Mouse (Mus musculus): ENCODE measurements around the gene Chrm3.

The Chrm3 gene

DNA sequence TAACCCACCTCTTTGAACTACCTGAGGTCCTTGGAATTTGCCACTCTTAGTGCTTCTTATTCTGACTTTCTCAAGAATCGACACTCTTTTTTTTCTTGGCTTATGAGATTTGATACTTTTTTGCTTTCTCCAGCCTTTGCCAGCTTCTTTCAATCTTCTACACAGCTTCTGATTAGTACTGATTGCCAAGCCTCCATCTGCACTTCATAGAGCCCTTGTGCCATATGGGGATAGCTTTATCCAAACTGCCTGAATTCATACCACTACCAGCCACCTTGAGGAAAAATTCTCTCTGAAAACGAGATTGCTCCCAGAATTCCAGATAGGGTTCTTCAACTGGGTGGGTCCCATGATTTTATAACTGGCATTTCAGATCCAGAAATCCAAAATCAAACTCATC, 368.0 kb downstream of the Chrm3 start:
- DNase-seq (ENCODE audit: low read depth, low spot score), result no peak

DNA sequence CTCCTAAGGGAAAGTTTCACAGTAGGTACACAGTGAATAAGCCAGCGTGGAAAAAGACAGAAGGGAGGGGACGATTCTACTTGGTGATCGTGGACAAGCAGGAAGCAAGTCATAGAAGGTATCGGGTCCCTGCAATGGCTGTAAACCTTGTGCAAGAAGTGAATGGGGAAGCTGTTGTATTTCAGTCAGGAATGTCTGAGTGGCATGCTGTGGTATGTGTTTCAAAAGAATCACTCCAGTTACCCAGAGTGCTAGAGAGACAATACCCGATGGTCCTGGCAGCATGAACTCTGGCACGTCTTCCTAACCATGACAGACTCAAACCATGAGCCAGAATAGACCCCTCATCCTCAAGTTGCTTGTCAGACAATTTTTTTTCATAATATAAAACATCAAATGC, 375.0 kb downstream of the Chrm3 start:
- DNase-seq (ENCODE audit: low read depth, low spot score), result no peak

DNA sequence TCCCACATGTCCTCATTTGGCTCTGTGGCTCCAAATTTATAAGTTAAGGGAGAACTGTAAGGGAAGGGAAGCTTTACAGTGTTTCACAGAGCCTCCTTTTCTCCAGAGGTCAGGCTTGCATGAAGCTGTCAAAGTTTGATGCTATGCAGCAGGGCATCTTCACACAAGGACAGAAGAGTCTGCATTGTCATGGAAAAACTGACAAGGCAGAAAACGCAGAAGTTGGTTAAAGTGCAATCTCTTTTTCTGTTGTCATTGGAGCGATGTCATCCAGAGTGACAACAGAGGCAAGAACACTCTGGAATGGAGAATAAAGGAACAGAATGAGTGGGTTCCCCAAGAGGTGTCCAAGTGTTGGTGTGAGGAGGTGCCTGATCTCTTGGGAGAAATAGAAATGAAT, 377.4 kb downstream of the Chrm3 start:
- DNase-seq (ENCODE audit: low read depth, low spot score), result no peak

DNA sequence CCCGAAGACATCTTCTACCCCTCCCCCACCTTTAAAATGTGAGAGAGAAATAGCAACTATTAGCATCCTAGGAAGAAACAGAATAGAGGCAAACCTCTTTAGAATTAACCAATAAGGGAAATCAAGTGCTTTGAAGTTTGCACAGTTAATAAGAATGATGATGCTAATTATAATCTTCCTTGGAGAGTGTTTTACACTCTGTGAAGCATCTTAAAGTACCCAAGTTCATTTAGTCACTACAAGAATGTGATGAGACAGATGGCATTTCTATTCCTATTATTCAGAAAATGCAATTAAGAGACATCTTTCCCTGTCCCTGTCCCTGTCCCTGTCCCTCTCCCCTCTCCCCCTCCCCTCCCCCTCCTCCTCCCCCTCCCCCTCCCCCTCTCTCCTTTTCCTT, 382.9 kb downstream of the Chrm3 start:
- DNase-seq (ENCODE audit: low read depth, low spot score), result no peak

DNA sequence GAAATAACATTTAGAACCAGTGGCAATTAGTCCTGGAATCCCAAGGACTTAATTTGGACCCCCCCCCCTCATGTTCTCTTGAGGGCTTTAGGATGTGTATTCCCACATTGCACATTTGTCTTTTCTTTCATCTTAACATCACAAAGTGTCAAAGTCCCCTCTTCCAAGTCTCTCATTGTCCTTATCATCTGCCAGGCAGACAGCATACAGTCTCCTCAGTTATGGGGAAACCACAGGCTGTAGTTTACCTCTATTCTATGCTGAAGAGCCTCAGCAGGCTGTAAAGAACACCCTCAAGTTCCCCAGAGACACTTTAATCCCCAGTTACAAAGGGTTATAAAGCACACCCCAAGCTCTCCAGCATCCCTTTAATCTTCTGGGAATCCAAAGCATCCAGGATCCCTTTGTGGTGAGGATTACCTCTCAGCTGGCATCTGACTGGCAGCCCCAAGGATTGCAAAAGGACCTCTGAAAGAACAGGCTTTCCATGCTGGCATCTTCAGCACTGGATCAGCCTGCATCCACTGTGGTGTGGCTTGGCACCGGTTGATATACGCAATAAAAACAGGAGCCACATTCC, 386.8 kb downstream of the Chrm3 start:
- DNase-seq (ENCODE audit: low read depth, low spot score), result no peak

DNA sequence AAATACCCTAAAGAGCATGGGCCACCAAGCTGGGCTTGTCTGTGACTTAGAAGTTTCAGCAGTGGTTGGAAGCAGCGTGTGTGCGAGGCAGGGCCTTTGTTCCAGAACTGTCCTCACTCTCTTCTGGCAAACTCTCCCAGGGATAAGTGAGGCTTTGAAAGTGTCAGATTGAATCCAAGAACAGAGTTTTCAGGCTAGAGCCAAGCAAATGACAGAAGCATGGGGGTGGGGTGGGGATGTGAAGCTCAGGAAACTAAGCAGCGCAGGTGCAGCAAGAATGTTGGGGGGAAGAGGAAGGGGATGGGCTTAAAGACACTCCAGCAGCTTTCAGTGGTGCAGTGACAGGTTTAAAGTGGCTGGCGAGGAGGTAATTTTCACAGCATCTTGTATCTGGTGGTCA, 388.8 kb downstream of the Chrm3 start:
- DNase-seq (ENCODE audit: low read depth, low spot score), result no peak

DNA sequence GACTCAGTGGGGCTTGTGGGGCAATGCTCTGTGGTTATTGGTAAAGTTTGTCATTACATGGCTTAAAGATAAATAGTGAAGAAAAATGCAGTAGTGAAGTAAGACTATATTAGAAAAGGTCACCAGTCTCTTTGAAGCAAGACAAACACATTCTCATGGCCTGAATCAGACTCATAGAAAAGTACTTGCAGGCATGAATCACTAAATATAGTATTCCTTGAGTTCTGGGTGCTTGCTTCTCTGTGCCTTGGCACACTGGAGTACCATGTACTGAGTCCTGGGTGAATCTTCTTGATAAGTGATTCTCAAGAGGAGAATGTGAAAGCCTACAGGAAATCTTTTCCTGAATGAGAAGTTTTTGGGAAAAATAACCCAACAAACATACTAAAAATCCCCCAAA, 408.0 kb downstream of the Chrm3 start:
- DNase-seq (ENCODE audit: low read depth, low spot score), result no peak

DNA sequence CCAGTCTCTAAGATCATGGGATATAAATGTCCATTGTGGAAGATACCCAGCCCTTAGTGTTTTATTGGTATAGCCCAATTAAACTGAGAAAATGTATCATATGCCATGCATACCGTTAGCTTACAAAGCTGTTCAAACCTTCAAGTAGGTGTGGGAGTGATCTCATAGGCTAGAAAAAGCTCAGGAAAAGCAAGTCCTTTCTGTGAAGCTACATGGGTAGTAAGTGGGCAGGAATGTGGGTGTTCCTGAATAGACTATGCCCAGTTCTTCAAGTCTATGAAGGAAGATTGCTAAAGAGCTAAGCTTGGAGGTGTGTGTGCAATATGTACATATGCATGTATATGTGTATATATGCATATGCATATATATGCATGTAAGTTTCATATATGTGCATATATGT, 409.3 kb downstream of the Chrm3 start:
- no peak for DNase-seq (ENCODE audit: low read depth, low spot score)

DNA sequence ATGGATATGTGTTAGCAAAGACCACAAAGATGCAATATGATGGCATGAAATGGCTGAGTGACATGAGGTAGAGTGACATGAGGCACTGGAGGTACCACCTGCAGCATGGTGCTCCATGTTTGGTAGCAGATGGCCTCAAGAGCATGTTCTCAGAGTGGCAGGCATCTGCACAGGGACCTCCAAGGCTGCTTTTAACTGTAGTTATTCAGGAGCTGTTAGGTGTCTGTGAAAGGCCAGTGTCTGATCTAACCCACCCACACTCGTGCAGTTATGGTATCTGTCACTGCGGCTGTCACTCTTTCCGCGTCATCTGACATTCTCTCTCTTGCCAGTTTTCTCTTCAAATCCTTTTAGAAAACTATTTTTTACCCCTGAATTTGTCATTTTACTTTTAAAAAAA, 411.6 kb downstream of the Chrm3 start:
- DNase-seq (ENCODE audit: low read depth, low spot score), result no peak

DNA sequence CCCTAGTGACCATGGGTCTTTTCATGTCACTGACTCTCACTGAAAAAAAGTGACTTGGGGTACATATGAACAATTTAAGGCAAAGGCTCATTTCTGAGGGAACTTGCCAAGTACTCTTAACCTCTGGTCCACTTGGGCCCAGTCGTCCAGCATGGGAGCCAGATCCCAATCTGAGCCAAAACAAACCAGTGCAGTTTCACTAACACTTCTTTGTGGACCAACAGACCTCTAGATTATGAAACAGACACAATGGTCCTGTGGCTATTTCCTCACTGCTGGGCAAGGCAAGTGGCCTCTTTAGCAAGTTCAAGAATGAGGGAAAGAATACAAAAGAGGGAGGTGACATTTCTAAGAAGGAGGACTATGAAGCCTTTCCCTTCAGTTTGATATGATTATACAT, 420.5 kb downstream of the Chrm3 start:
- no peak for DNase-seq (ENCODE audit: low read depth, low spot score)

DNA sequence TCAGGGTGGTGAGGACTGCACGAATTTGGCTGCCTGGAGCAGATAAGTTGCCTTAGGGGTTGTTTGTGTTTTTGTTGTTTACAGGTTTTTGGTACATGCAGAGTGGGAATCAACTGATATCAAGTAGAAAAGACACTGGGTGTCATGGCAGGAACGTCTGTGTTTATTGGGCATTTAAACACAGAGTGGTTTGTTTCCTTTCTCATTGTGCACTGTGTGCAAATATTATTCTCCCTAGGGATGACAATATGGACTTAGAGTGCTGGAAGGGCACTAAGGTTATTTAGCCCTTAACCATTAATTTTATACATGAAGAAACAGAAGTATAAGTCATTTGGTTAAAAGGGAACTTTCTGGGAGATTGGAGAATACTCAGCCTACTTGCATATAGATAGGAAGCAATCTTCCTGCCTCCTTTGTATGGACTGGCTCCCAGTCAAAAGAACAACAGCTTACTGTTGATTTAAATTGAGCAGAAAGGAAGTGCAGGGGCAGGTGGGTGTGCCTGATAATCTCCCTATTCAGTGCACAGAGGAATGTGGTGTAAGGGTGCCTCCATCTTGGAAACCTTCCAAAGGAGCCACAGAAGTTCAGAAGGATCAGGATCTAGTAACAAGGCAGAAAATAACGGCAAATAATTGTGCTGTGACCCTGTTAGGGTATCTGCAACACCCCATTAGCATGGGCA, 421.7 kb downstream of the Chrm3 start:
- DNase-seq (ENCODE audit: low read depth, low spot score), result no peak

DNA sequence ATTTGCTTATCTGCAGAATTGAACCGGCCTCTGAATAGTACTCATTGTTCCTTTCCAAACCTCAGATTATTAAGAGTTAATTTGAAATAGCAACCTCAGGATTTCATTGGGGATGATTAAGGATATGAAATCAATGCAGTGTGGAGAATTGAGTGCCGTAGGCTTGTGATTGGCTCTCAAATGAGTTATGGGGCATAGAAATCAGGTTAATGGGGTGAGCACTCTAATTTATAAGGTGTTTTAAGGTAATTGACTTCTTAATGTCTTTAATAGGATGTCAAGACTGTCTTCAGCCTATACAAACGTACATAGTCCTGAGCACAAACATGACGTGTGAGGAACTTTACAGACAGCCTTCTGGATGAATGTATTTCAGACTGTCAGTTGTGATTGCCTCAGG, 427.9 kb downstream of the Chrm3 start:
- DNase-seq (ENCODE audit: low read depth, low spot score), result no peak

DNA sequence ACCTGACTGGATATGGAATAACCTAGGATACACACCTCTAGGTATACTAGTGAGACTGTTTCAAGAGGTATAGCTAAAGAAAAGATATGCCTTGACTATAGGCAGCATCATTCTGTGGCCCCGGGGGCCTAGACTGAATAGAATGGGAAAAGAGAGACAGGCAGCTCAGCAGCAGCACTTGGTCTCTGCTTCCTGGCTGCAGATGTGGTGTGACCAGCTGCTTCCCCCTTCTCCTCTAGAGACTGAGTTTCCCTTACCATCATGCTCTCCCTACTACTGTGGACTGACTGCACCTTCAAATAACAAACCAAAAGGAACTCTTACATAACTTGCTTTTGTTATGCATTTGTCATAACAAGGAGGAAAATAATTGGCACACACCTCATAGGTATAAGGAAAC, 430.0 kb downstream of the Chrm3 start:
- no peak for DNase-seq (ENCODE audit: low read depth, low spot score)

DNA sequence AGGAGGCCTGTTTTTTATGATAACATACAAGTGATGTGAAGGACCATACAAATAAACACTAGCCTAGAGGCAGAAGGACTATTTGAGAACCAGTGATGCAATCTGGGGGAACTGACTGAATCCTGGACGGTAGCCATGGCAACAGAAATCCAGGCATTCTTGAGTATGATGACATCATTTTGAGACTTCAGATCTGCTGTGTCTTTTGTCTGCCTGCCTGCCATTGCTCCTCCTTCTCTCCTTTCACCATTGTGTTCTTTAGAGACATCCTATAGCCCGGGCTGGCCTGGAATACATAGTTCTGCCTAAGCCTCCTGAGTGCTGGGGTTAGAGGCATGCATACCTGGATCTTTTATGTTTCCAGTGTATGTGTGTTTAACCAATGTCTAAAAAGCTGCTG, 430.7 kb downstream of the Chrm3 start:
- peak; percentile 45 for DNase-seq (ENCODE audit: low read depth, low spot score)

DNA sequence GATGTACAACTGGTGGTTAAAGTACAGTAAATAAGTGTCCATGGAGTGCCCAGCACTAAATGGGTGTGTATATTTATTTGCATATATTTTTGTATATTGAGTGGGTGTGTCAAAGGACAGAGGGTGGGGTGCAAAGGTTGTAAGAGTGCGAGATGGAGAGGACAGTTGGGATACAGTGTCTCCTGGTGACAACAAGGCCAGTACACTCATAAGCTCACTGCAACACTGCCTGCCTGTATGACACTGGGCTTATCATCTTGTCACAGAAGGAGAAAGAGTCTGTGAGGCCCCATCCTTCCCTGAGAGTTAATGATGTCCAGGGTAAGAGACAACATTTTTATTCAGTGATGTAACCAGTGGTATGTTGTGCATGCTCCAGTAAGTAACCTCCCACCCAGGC, 439.5 kb downstream of the Chrm3 start:
- DNase-seq (ENCODE audit: low read depth, low spot score), result no peak

DNA sequence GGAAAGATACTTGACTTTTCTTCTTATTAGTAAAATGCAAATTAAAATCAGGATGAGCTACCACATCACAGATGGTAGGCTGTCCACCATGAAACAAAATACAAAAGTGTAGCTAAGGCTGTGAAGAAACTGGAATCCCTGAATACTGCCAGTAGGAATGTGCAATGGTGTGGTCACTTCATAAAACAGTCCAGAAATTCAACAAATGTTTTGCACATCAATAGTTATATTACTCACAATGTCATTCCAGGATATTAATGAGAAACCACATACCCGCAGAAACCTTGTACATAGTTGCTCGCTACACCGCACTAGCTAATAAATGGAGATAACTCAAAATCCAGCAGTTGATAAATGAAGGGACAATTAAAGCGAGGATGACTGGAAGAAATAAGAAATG, 447.9 kb downstream of the Chrm3 start:
- DNase-seq (ENCODE audit: low read depth, low spot score), result no peak

DNA sequence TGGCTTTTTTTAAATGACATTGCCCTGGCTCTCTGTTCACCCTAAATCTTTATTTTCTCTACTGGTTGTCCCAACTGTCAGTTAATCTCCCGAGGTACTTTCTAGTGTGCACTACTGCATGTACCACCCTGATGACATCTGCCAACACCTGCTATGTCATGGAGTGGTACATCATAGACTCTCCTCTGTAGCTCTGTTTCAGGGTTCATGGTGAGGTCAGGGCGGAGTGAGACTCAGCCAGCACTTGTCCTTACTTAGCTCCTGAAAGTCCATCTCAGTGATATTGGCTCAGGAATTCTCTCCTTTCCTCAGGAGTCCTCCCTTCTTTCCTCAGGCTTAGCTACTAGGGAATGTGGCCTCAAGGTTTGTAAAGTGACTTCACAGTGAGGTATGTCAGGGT, 451.9 kb downstream of the Chrm3 start:
- no peak for DNase-seq (ENCODE audit: low read depth, low spot score)

DNA sequence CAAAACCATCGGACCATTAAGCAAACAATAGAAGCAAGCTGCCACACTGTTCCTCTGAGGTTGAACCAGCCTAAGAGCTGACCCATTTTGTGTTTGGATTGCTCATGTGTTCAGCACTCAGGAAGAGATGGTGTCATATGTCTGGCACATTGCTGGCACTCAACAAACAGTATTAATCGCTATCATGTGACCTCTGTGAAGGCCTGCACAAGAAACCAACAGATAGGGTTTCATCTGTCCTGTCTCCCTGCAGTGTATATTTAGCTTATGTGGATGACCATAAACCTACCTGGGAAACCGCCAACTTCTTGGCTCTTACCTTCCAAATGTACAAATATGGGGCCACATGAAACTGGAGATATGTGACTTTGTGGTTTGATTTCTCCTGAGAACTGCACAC, 453.4 kb downstream of the Chrm3 start:
- DNase-seq (ENCODE audit: low read depth, low spot score), result no peak

DNA sequence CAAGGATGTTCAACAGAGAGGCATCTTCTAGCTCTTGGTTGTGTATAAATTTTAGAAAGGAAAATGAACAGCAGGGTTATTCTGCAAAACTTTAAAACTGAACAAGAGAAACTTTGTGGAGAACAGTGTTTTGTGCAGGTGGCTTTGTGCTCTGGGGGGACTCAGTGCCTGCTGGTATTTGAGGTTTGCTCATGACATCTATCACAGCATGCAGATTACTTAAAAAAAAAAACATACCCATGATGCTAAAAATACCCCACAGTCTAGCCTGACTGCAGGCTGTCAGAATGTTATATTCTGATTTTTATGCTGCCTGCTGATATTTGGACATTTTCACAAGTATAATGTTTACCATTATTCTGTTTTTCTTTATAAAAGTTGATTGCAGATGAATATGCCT, 456.2 kb downstream of the Chrm3 start:
- DNase-seq (ENCODE audit: low read depth, low spot score), result no peak

DNA sequence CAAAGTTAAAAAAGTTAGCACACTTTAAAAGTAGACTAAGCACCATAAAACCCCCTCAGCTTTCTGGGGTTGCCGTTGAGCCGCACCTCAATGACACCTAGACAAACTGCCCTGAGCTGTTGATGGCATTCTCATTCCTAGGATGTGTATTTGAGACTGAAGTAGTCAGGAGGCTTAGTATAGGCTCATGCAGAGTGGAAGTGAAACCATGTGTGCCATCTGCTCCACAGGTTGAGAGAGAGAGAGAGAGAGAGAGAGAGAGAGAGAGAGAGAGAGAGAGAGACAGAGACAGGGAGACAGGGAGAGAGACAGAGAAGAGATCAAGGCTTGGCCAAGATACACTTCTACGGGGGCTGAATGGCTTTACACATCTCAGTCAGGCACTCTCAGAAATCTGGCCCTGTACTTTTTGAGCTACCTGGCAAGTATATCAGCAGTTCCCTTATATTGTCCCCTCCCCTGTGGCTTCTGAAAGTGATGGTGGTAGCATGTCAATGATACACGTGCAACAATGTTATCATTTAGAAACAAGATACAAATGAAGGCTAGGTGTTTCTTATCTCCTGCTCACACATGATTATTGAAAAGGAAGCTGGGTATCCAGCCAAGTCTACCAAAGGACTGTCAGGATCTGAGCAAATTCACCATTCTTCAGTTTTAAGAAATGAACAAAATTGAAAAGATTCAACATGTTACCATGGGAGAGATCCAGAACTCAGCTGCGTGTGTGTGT, 459.8 kb downstream of the Chrm3 start:
- no peak for DNase-seq (ENCODE audit: low read depth, low spot score)

DNA sequence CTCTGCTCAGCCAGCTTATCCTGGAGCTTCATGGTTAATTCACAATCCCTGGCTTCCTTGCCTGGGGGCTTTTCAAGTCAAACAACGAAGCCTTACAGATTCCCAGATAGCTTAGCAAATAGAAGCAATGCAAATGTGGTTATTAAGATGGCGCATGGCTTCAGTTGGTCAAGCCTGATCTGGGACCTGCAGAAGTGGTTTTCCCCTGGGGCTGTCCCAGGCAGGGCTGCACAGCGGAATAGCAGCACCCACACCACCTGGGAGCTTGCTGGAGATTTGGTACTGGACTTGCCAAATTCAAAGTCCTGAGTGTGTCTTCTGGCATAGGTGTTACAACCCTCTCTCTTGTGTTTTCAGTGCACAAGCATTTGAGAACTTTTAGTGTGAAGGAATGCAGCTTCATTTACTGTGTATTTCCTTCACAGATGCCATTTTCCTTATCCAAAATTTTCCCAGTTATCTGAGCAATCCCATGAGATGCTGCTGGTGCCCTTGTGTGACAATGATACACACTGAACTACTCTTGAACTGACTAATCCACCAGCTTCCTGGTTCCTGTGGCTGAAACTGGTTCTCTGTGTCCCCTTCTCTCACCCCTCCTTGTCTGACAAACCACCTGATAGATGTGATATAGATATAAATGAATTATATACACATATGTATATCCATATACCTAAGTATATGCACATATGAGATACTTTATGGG, 461.8 kb downstream of the Chrm3 start:
- DNase-seq (ENCODE audit: low read depth, low spot score), result no peak

DNA sequence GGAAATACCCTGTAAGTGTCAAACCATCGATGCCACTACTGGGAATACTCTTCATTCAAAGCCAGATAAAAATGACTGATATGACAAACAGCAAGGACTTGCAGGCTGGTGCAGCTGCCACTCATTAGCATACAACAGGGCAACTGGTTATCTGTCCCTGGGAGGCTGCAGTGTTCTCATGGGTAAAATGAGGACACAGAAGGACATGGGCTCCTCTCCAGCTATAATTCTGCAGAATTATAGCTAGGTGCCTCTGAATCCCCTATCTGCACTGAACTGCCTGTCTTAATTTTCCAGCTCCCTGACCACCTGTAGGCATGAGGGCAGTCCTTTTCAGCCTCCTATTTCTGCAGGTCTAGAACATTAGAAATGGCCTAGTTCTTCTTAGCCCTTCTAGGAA, 463.4 kb downstream of the Chrm3 start:
- no peak for DNase-seq (ENCODE audit: low read depth, low spot score)
